Mouse (Mus musculus): ENCODE results near the gene Fmn2.
A peak's percentile ranks its signal among the peaks of the same experiment; 100 is the strongest.

Gene Fmn2

GRCm38 (mm10) chr1:174659459-174660223 lies 158.0 kb downstream of the Fmn2 start:
- no peak for DNase-seq (ENCODE audit: low read depth, low spot score)

DNA sequence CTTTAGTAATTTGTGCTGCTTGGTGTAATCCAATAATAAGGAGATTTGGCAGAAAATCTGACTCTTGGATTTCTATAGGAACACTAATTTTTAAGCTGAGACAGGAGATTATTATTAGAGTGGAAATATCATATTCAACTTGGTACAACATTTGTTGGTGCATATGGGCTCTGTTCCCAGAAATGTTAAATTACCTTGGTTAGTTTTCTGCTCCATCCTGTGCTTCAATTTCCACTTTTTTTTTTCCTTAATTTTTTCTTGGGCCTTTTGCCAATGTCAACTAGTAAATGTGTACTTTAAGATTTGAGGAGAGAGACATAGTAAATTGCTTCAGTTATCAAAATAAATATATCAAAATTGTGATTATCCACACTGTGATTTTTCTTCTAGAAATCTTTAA lies 163.5 kb downstream of the Fmn2 start:
- DNase-seq (ENCODE audit: low read depth, low spot score), result no peak

GRCm38 (mm10) chr1:174669132-174669531 lies 167.5 kb downstream of the Fmn2 start:
- no peak for DNase-seq (ENCODE audit: low read depth, low spot score)

- DNase-seq (ENCODE audit: low read depth, low spot score), result no peak
Measured at GRCm38 (mm10) chr1:174670846-174671245, 169.2 kb downstream of the Fmn2 start.

DNA sequence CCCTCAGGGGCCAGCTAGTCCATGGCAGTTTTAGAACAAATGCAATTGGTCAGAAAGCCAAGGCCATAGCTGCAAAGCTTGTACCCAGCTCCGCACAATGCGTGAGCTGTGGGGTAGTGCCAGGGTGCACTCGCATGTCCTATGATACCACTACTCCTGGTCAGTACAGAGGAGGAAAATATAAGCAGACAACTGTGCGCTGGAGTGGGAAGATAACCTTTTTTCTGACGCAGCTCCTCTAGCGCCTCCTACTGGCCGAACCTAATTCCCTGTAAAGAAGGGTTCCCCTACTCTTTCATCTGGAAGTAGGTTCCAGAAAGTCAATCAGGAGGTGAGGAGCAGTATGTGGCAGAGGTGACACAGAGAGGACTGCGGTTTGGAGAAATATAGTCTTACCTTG lies 173.0 kb downstream of the Fmn2 start:
- no peak for DNase-seq (ENCODE audit: low read depth, low spot score)

- no peak for DNase-seq (ENCODE audit: low read depth, low spot score)
Measured at GRCm38 (mm10) chr1:174675316-174675715, 173.7 kb downstream of the Fmn2 start.

DNA sequence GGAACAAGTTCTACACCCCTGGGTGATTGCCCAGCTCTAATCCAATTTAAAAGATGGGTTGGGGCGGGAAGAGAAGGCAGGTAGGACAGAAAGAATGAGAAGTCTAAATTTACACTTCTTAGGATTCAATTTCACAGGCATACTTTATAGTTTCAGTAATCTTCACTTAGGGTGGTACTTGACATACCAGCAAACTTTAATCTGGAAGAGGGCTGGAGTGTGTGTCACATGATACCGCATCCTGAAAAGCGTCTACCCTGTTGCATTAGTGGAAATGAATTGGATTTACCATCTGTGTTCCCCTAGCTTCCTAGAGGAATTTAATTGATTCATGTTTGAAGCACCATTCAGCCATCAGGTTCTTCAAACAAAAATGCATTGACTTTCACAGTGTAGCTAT lies 174.6 kb downstream of the Fmn2 start:
- DNase-seq (ENCODE audit: low read depth, low spot score), result no peak

GRCm38 (mm10) chr1:174677211-174677610 lies 175.6 kb downstream of the Fmn2 start:
- no peak for DNase-seq (ENCODE audit: low read depth, low spot score)

- no peak for DNase-seq (ENCODE audit: low read depth, low spot score)
Measured at GRCm38 (mm10) chr1:174689301-174689700, 187.7 kb downstream of the Fmn2 start.

- DNase-seq (ENCODE audit: low read depth, low spot score), result no peak
Measured at GRCm38 (mm10) chr1:174700871-174701270, 199.2 kb downstream of the Fmn2 start.

DNA sequence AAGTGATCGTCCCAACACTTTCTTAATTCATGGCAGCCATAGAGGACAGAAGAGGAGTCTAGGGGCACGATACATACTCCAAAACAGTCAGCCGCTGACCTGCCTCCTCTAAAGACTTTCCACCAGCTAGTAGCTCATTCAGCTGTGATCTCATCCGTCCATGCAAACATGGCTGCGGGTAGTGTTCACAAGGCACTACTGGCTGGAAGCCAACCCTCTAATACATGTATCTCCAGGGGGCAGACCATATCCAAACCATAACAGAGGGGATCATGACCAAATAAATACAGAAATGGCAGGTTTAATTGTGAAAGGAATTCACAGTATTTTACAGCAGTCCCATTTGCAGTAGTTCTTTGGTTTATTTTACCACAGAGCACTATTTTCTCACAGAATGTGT lies 200.2 kb downstream of the Fmn2 start:
- no peak for DNase-seq (ENCODE audit: low read depth, low spot score)

DNA sequence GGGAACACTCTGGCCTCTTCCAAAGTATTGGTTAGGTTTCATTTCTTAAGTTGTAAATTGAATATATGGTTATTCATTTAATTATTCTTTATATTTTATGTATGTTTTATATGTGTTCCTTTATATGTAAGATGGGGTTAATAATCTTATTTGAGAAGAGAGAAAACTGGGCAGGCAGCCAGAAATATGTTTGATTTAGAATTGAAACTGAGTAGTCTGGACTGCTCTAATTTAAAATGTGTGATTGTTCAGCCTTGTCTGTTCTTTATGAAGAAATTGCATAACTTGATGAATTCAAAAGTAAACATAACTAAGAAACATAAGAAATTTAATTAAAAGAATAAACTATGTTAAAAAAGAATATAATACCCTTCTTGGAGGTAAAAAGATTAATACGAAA lies 202.3 kb downstream of the Fmn2 start:
- no peak for DNase-seq (ENCODE audit: low read depth, low spot score)

DNA sequence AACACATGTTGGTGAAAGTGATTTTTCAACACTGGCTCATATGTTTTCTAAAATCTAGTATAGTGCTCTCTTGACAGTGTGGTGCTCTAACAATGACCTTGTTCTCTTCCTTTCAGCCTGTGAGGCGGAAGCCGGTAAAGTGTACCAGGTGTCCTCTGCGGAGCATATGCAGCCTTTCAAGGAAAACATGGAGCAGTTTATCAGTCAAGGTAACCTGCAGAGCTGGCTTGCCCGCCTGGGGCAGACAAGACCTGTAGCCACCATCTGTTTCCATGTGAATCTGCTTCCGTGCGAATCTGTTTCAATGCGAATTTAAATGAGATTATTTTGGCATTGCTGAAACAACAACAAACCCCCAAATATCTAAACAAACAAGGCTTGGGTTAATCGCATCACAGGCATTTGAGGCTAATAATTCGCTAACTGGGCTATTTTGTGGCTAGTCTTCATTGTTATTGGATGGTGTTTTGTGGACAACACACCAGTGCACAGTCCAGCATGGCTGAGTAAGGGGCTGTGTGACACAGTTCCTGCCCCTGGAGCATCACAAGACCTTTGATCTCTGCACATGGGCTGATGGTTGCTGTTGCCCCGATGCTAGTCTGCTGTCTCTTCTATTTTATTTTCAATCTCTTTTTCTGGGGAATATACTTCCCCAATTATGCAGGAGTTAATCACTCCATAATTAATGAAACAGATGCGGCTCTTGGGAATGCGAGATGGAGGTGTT lies 218.3 kb downstream of the Fmn2 start:
- no peak for DNase-seq (ENCODE audit: low read depth, low spot score)

GRCm38 (mm10) chr1:174728771-174729170 lies 227.1 kb downstream of the Fmn2 start:
- no peak for DNase-seq (ENCODE audit: low read depth, low spot score)

- DNase-seq (ENCODE audit: low read depth, low spot score), result no peak
Measured at GRCm38 (mm10) chr1:174732715-174733114, 231.1 kb downstream of the Fmn2 start.

- no peak for DNase-seq (ENCODE audit: low read depth, low spot score)
Measured at GRCm38 (mm10) chr1:174738958-174739357, 237.3 kb downstream of the Fmn2 start.

DNA sequence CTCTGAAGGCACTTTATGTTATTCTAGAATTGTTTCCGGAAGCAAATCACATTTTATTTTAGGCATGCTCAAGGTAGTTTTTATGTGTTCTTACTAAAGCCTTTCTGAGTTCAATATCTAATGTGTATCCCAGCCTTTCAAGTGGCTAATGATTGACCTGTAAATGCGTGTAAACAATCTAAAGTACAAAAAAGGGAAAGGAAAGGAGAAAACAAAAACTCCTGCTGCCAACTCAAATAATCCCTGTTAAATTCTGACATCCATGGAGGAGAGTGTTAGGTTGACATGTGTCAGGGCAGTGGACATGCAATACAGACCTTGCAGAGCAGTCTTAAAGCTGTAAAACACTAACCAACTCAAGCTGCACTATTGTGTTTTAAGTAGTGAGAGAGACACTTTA lies 241.0 kb downstream of the Fmn2 start:
- no peak for DNase-seq (ENCODE audit: low read depth, low spot score)

- peak; percentile 2 for DNase-seq (ENCODE audit: low read depth, low spot score)
Measured at GRCm38 (mm10) chr1:174748520-174748919, 246.9 kb downstream of the Fmn2 start.

DNA sequence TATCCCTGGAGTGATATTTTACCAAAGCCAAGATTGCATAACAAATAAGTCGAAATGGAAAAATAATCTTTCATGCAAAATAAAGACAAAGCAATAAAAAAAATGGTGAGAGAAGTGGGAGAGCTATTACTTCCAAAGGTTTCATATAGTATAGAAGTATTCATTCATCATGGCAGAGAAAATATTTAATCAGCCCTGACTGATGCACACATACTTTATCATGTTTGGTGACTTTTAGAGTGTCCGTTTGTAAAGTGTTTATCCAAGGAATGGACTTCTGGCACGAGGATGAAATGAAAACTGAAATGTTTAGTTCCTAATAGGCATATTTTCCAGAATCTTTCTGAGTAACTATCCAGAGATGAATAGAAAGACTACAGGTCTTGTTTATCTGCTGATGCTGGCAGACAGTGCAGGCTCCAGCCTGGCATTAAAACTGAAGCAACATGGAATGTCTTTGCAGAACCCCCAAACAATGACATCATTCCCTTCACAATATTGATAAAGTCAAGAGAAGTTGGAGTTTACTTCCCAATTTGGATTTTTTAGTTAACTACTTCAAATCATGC lies 249.4 kb downstream of the Fmn2 start:
- no peak for DNase-seq (ENCODE audit: low read depth, low spot score)

DNA sequence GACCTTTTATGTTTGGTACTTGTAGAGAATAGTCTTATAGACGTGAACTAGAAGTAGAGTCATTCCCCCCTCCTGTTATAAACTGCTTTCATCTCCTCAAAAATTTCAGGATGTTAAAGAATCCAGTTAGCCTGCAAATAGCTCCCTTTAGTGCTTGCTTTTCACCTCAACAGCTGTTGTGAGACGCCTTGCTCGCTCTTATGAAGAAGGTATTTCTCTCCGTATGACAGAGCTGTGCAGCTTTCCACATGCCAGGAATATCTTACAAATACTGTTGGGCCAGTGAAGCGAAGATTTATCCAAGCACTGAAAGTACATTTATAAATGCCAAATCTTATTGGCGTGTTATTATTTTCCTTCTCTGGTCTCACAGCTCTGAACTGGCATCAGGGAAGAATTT lies 257.7 kb downstream of the Fmn2 start:
- DNase-seq (ENCODE audit: low read depth, low spot score), result peak; percentile 10

- no peak for DNase-seq (ENCODE audit: low read depth, low spot score)
Measured at GRCm38 (mm10) chr1:174765757-174766156, 264.1 kb downstream of the Fmn2 start.

DNA sequence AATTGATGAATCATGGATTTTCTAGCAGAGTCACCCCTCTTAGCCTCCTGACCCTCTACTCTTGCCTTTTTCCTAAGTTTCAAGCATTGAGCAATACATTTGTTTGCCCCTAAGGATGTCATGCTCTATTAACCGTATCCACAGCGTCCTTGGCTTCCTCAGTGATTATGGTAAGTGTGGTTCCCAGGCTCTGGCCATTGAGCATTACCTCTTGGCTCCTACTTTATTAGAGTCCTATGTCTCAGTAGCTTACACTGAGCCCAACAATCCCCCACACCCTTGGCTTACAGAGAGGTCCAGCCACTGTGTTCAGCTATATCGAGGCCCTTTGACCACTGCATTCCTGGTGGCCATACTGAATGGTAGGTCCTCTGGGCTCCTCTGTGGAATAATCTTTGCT lies 265.2 kb downstream of the Fmn2 start:
- DNase-seq (ENCODE audit: low read depth, low spot score), result no peak

DNA sequence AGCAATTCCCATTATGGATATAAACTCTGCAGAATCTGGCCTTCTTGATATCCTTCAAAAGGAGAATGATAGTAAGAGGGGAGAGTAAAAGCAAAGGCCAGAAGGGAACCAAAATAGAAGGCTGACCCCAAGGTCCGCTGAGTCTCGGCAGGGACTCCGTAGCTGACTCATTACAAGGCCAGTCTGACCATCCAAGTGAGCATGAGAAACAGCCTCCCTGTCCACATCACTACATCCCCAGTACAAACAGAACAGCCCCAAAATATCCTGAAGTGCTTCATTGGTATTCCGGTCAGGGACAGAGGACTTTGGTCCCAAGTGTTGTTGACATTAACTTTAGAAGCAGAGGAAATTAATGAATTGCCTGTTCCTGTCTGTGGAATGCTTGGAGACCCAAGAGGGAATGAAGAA lies 270.3 kb downstream of the Fmn2 start:
- DNase-seq (ENCODE audit: low read depth, low spot score), result peak; percentile 9

All from skeletal muscle tissue, adult 2 months (tissue).